Mouse (Mus musculus): Measurements from ENCODE around the gene P2rx1.

DNA sequence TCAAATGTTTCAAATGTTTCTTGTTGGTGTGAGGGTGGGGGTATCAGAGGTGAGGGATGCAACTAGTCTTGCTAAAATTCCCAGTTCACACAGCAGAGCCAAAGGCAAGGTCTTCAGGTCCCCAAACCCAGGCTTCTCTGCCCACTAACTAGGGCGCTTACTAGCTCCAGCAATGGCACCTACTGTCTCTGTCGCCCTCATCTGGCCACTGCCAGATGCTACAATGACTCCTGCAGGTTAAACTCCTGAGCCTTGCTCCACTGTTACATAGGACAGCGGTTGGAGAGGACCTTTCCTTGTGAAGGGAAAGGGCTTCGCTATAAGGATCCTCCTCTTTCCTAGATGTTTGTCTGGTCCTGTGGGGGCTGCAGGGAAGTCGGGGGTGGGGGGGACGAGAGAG, 2.1 kb downstream of the P2rx1 start:
- peak; percentile 98 for TF ChIP-seq CTCF (IDR thresholded peaks at IDR 0.05; ENCODE audit: low read depth)
- no peak for TF ChIP-seq EP300 (optimal IDR thresholded peaks at IDR 0.05)

Data from stomach, postnatal 0 days (tissue).